Mouse (Mus musculus): Measurements from ENCODE around the gene Stra8.

GRCm38 (mm10) chr6:34939451-34939850, 19.5 kb downstream of the Stra8 start:
- TF ChIP-seq CTCF (IDR thresholded peaks at IDR 0.05; ENCODE audit: control insufficient read depth, insufficient read depth, insufficient replicate concordance, low read depth, low read length) (no peak), POLR2A (IDR thresholded peaks at IDR 0.05; ENCODE audit: control insufficient read depth, low read depth, low read length) (no peak)

All from testis, adult 2 months (tissue).